Mouse (Mus musculus): Measurements from ENCODE around the gene Gm10428. TPM values are rescaled to one million over a fixed set of nuclear protein-coding genes. Genes with fewer than 3 reads are reported as not detected.

Gene Gm10428
- not detected for polyA plus RNA-seq (2014; fragmentation: Illumina TruSeq; extraction: RNeasy Lipid Tissue Mini Kit (QIAGEN cat#74804); ENCODE audit: low replicate concordance)

DNA sequence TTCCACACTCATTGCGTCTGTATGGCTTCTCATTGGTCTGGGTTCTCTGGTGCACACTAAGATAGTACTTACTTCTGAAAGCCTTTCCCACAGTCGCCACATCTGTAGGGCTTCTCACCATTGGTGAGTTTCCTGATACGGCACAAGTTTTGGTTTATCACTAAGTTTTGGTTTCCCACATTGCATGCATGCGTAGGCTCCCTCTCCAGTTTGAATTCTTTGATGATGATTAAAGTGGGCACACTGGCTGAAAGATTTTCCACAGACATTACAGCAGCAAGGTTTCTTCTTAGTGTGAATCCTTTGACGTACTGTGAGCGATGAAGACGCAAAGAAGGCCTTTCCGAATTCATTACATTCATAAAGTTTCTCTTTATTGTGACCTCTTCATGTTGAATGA is at the start of gene Gm10428:
Gene Gm10428, plus strand, starts transcription at position 321 of the 400 bp plus-strand sequence.

DNA sequence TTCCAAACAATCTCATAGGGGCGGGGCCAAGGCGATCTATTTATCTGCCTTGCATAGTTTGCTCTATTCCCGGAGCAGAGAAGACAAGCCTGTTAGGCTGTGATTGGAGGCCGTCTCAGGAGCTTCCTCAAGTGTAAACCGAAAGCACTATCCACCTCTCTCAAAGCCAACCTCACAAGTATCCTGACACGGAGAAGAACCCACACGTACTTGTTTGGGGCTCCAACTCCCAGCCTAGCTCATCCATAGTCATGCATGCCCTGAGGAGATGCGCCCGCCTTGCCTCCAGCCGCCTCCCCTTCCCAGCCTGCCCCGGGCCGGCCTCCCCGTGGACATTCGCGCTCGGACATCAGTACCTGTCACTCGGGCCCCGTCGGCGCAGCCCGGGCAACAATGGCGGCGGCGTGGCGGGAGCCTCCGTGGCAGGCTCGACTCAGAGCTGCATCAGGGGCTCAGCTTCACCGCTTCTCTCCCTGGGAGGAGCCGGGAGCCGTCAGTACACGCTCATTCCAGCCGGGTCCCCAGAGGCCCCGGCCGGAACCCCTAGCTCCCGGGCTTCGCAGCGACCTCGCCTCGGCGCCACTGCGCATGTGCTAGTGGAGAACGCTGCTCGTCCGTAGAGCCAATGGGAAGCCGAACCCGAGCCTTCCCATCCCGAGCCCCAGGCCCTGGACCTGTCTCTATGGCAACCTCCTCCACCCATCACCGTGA is 21.4 kb upstream of the Gm10428 start, which contains the start of gene Zfp287:
Gene Zfp287, minus strand, starts transcription at position 595 of the 711 bp plus-strand sequence.

DNA sequence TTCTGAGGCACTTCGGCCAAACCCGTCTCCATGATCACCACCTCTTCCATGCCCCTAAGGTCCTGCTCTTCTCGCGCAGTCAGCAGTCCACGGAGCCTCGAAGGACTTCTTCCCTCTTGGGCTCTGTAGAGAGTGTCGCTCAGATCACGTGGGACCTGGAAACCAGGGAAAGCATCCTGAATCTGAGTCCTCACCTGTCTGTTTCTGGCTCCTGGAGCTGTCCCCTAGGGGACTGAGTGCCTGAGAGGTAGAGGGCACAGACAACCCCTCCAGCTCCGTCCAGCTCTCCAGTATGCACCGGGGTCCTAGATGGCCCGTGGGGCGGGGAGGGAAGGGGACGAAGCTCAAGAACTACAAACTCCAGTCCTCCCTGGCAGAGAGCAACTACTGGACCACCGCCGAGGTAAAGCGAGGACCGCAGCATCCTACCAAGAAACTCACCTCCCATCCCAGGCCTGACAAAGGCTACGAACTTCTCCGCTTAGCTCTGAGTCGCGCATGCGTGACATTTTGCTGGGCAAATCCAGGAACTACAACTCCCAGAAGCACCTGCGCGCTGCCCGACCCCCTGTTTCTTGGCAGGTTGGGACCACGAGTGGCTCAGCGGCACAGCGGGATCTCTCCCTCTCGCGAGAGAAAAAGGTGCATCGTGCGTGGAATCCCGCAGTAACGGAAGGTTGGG is 36.2 kb downstream of the Gm10428 start, which contains the start of gene Zfp286:
Gene Zfp286, minus strand, starts transcription at position 528 of the 682 bp plus-strand sequence.

Other genes starting within 250 kb of the Gm10428 start
- gene Cenpv, start 213.8 kb upstream of the Gm10428 start, polyA plus RNA-seq (2014; fragmentation: Illumina TruSeq; extraction: RNeasy Lipid Tissue Mini Kit (QIAGEN cat#74804); ENCODE audit: low replicate concordance) = 57.5 TPM
- 39.4 TPM for gene Ubb, start 201.9 kb upstream of the Gm10428 start, polyA plus RNA-seq (2014; fragmentation: Illumina TruSeq; extraction: RNeasy Lipid Tissue Mini Kit (QIAGEN cat#74804); ENCODE audit: low replicate concordance)
- gene Trpv2, start 178.6 kb upstream of the Gm10428 start, polyA plus RNA-seq (2014; fragmentation: Illumina TruSeq; extraction: RNeasy Lipid Tissue Mini Kit (QIAGEN cat#74804); ENCODE audit: low replicate concordance) = not detected
- 44.6 TPM for gene Lrrc75a, start 104.6 kb upstream of the Gm10428 start, polyA plus RNA-seq (2014; fragmentation: Illumina TruSeq; extraction: RNeasy Lipid Tissue Mini Kit (QIAGEN cat#74804); ENCODE audit: low replicate concordance)
- 17.3 TPM for gene Mmgt2, start 104.4 kb upstream of the Gm10428 start, polyA plus RNA-seq (2014; fragmentation: Illumina TruSeq; extraction: RNeasy Lipid Tissue Mini Kit (QIAGEN cat#74804); ENCODE audit: low replicate concordance)
- gene Zfp287, start 21.2 kb upstream of the Gm10428 start, polyA plus RNA-seq (2014; fragmentation: Illumina TruSeq; extraction: RNeasy Lipid Tissue Mini Kit (QIAGEN cat#74804); ENCODE audit: low replicate concordance) = 1.5 TPM
- 0.74 TPM for gene Zfp286, start 36.4 kb downstream of the Gm10428 start, polyA plus RNA-seq (2014; fragmentation: Illumina TruSeq; extraction: RNeasy Lipid Tissue Mini Kit (QIAGEN cat#74804); ENCODE audit: low replicate concordance)
- gene Trim16, start 67.1 kb downstream of the Gm10428 start, polyA plus RNA-seq (2014; fragmentation: Illumina TruSeq; extraction: RNeasy Lipid Tissue Mini Kit (QIAGEN cat#74804); ENCODE audit: low replicate concordance) = 17.3 TPM
- 0.22 TPM for gene Fbxw10, start 94.0 kb downstream of the Gm10428 start, polyA plus RNA-seq (2014; fragmentation: Illumina TruSeq; extraction: RNeasy Lipid Tissue Mini Kit (QIAGEN cat#74804); ENCODE audit: low replicate concordance)
- gene Tvp23b, start 126.4 kb downstream of the Gm10428 start, polyA plus RNA-seq (2014; fragmentation: Illumina TruSeq; extraction: RNeasy Lipid Tissue Mini Kit (QIAGEN cat#74804); ENCODE audit: low replicate concordance) = 101 TPM
- gene Cdrt4, start 198.1 kb downstream of the Gm10428 start, polyA plus RNA-seq (2014; fragmentation: Illumina TruSeq; extraction: RNeasy Lipid Tissue Mini Kit (QIAGEN cat#74804); ENCODE audit: low replicate concordance) = not detected

Data from small intestine, adult 10 weeks (tissue).